Mouse (Mus musculus) cerebellum, adult 2 months (tissue): ENCODE data around the gene Syne2.

Experiments
- CTCF ChIP-seq: fragments of 200-500 bp; IDR thresholded peaks from 2 replicates; pipeline ENCODE4 v1.5.1; 2011; ENCODE audit warnings: low read depth, mild to moderate bottlenecking, control low read depth, low read length, moderate library complexity, borderline replicate concordance; ENCODE audit not compliant: insufficient read depth
- POLR2A ChIP-seq: fragments of 200-500 bp; IDR thresholded peaks from 2 replicates; pipeline ENCODE4 v1.6.1; 2011; ENCODE audit warnings: low read length, control low read depth, borderline replicate concordance; ENCODE audit not compliant: insufficient read depth

- no peak for TF ChIP-seq CTCF
- TF ChIP-seq POLR2A = no peak
These were observed 134.1 kb downstream of the Syne2 start for GRCm38 (mm10) chr12:75952011-75952410.
